Mouse (Mus musculus): ENCODE measurements around the gene Tsga10ip. TPM values are rescaled to one million over a fixed set of nuclear protein-coding genes. Genes with fewer than 3 reads are reported as not detected.

Tsga10ip gene
- polyA plus RNA-seq, 1 experiment from 2014 or later, result not detected

DNA sequence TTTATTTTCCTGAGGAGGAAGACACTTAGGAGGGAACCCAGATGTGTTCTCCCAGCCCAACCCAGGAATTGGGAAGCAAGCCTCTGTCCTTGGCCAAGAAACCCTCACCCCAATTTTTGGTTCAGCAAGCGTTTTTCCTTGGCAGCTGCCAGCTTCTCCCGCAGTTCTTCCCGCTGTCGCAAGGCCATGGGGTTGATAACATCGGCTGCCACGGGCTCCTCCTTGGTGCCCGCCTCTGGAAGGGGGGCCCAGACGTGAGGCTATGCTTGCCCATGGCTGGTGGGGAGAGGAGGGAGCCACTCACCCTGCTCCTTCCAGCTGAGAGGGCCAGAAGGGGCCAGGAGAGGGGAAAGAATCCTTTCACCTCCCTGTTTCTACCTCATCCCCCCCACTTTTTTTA, 17.6 kb downstream of the Tsga10ip start:
- Histone ChIP-seq H3K4me1 (replicated peaks; ENCODE audit: control insufficient read depth, insufficient read depth, low read length) (peaks cover 24% of the 10 kb centered on the region), H3K4me3 (replicated peaks; ENCODE audit: low read length) (no peak overlapping the region), H3K9me3 (ENCODE audit: control insufficient read depth, low read length) (no peaks in the 10 kb centered on the region), H3K36me3 (replicated peaks; ENCODE audit: control insufficient read depth, insufficient read depth) (peaks cover 71% of the 10 kb centered on the region), H3K27me3 (ENCODE audit: control insufficient read depth, insufficient read depth, low read length) (peaks cover 4% of the 10 kb centered on the region), H3K27ac (no peak overlapping the region), H3K4me2 (replicated peaks) (no peak overlapping the region), H3K9ac (no peak overlapping the region)
- DNase-seq (ENCODE audit: low spot score), result no peak
- WGBS, result 94% methylated on average over 8 of the region's 8 CpGs
- no peak for ATAC-seq (ENCODE audit: low FRiP score)

DNA sequence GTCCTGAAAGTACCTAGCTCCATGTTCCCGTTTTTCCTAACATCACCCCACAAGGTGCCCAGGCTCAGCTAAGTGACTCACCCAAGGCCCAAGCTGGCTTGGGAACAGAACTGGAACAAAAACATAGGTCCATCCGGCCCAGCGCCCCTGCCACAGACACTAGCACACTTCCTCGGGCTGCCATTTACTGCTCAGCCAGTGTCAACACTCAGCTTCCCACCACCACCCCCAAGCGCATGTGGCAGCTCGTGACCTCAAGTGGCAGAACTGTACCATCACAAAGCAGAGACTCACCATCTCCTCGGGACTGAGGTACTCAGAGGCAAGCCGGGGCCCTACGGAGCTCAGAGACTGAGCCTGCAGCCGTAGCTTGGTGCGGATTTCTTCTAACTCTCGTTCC, 19.0 kb downstream of the Tsga10ip start:
- Histone ChIP-seq H3K4me2 (replicated peaks) (no peak overlapping the region), H3K27me3 (ENCODE audit: control insufficient read depth, insufficient read depth, low read length) (peaks cover 4% of the 10 kb centered on the region), H3K36me3 (replicated peaks; ENCODE audit: control insufficient read depth, insufficient read depth) (peaks cover 85% of the 10 kb centered on the region), H3K9ac (no peak overlapping the region), H3K4me3 (replicated peaks; ENCODE audit: low read length) (no peak overlapping the region), H3K27ac (no peak overlapping the region), H3K9me3 (ENCODE audit: control insufficient read depth, low read length) (no peaks in the 10 kb centered on the region), H3K4me1 (replicated peaks; ENCODE audit: control insufficient read depth, insufficient read depth, low read length) (peaks cover 17% of the 10 kb centered on the region)
- WGBS, result 97% methylated on average over 12 of the region's 12 CpGs
- DNase-seq (ENCODE audit: low spot score) (no peak), ATAC-seq (ENCODE audit: low FRiP score) (no peak)

DNA sequence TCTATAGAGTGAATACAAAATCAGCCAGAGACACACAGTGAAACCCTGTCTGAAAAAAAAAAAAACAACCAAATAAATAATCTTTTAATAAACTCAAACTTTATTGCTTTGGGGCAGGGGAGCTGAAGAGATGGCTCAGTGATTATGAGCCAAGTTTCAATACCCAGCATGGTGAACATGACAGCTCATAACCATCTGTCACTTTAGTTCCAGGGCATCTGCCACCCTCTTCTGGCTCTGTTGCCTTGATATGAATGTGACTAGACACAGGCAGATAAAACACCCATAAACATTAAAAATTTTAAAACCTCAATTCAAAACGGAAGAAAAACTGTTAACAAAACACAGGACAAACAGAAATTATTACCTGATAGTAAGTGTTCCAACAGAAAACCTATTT, 24.9 kb downstream of the Tsga10ip start:
- Histone ChIP-seq H3K9me3 (ENCODE audit: control insufficient read depth, low read length) (no peaks in the 10 kb centered on the region), H3K9ac (no peak overlapping the region), H3K27me3 (ENCODE audit: control insufficient read depth, insufficient read depth, low read length) (no peaks in the 10 kb centered on the region), H3K36me3 (replicated peaks; ENCODE audit: control insufficient read depth, insufficient read depth) (peaks cover 82% of the 10 kb centered on the region), H3K4me1 (replicated peaks; ENCODE audit: control insufficient read depth, insufficient read depth, low read length) (no peaks in the 10 kb centered on the region), H3K4me3 (replicated peaks; ENCODE audit: low read length) (no peak overlapping the region), H3K27ac (no peak overlapping the region), H3K4me2 (replicated peaks) (no peak overlapping the region)
- no peak for ATAC-seq (ENCODE audit: low FRiP score)
- DNase-seq (ENCODE audit: low spot score), result no peak
- WGBS, result 89% methylated on average over 1 of the region's 1 CpGs

DNA sequence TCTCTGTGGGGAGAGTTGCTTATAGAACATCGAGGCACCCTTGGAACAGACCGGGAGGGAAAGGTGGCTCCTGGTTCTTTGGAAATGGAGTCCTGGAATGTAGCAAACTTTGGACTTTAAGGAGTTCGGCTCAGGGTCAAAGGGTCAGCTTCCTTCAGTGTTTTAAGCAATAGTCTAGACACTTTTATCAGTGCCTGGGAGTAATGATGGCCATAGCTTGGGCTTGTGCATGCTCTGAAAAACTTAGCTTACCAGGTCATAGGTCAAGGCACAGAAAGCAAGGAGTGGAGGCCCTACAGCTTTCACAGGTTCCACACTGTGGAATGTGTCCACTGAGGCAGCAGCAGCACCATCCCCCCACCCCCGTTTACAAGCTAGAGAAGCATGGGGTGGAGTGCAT, 27.6 kb downstream of the Tsga10ip start:
- H3K27ac ChIP-seq, result no peak overlapping the region
- H3K4me1 ChIP-seq (replicated peaks; ENCODE audit: control insufficient read depth, insufficient read depth, low read length), result no peaks in the 10 kb centered on the region
- H3K36me3 ChIP-seq (replicated peaks; ENCODE audit: control insufficient read depth, insufficient read depth), result peaks cover 80% of the 10 kb centered on the region
- H3K9ac ChIP-seq, result no peak overlapping the region
- H3K9me3 ChIP-seq (ENCODE audit: control insufficient read depth, low read length), result no peaks in the 10 kb centered on the region
- ATAC-seq (ENCODE audit: low FRiP score) (no peak), DNase-seq (ENCODE audit: low spot score) (no peak)
- no peaks in the 10 kb centered on the region for H3K27me3 ChIP-seq (ENCODE audit: control insufficient read depth, insufficient read depth, low read length)
- no peak overlapping the region for H3K4me2 ChIP-seq (replicated peaks)
- 80% methylated on average over 4 of the region's 4 CpGs for WGBS
- no peak overlapping the region for H3K4me3 ChIP-seq (replicated peaks; ENCODE audit: low read length)

DNA sequence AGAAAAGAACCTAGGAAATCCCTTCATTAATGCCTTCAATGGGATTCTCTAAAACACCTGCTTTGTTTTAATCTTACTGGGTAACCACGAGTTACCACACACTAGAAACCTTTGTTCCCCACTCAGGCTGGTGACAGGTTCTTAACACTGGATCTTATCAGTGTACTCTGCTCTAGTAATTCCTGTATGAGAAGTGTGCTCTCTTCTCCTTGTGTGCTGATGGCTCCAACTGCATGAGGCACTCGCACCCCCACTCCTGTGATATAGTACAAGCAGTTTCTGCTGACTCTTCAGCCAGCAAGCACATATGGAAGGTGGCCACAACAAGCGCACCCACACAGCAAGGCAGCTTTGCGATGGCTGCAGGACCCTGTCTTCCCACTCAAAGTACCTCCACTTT, 28.1 kb downstream of the Tsga10ip start:
- 91% methylated on average over 4 of the region's 4 CpGs for WGBS
- ATAC-seq (ENCODE audit: low FRiP score), result no peak

DNA sequence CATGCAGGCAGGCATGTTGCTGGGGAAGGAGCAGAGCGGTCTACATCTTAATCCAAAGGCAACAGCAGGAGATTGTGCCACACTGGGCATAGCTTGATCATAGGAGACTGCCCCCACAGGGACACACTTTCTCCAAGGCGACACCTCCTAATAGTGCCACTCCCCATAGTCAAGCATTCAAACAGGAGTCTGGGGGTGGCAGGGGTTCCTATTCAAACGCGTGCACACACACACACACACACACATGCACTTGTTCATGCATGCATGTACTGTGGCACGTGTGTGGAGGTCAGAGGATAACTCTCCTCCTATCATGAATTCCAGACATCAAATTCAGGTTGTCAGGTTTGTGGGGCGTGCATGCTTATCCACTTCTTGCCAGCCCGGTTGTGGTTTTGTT, 29.6 kb downstream of the Tsga10ip start:
- Histone ChIP-seq H3K27ac (no peak overlapping the region), H3K9ac (no peak overlapping the region), H3K4me2 (replicated peaks) (no peak overlapping the region), H3K36me3 (replicated peaks; ENCODE audit: control insufficient read depth, insufficient read depth) (peaks cover 76% of the 10 kb centered on the region), H3K27me3 (ENCODE audit: control insufficient read depth, insufficient read depth, low read length) (no peaks in the 10 kb centered on the region), H3K4me3 (replicated peaks; ENCODE audit: low read length) (no peak overlapping the region), H3K9me3 (ENCODE audit: control insufficient read depth, low read length) (no peaks in the 10 kb centered on the region), H3K4me1 (replicated peaks; ENCODE audit: control insufficient read depth, insufficient read depth, low read length) (peaks cover 7% of the 10 kb centered on the region)
- ATAC-seq (ENCODE audit: low FRiP score), result no peak
- 94% methylated on average over 7 of the region's 7 CpGs for WGBS
- DNase-seq (ENCODE audit: low spot score), result no peak

More for the DNA sequence above, 28.1 kb downstream of the Tsga10ip start:
- H3K9me3 ChIP-seq (ENCODE audit: control insufficient read depth, low read length), result no peaks in the 10 kb centered on the region
- no peaks in the 10 kb centered on the region for H3K4me1 ChIP-seq (replicated peaks; ENCODE audit: control insufficient read depth, insufficient read depth, low read length)
- H3K27ac ChIP-seq, result no peak overlapping the region
- no peak overlapping the region for H3K9ac ChIP-seq
- H3K4me2 ChIP-seq (replicated peaks), result no peak overlapping the region
- no peak overlapping the region for H3K4me3 ChIP-seq (replicated peaks; ENCODE audit: low read length)
- H3K27me3 ChIP-seq (ENCODE audit: control insufficient read depth, insufficient read depth, low read length), result no peaks in the 10 kb centered on the region
- peaks cover 80% of the 10 kb centered on the region for H3K36me3 ChIP-seq (replicated peaks; ENCODE audit: control insufficient read depth, insufficient read depth)
- DNase-seq (ENCODE audit: low spot score), result no peak

DNA sequence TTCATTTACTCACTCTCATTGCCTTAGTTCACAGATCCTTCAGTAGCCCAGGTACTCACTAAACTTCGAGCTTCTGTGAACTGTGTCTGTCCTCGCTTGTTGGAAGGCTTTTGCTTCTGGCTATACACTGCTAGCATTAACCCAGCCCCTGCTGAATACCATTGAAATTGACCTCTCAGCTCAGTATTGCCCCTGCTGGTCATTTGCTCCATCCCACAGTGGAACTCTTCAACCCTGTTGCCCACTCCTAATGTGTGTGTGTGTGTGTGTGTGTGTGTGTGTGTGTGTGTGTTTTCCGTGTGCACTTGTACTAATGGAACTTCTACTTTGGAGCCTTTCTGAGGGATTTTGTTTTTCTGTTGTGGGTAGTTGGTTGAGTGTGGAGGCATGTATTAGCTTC, 31.4 kb downstream of the Tsga10ip start:
- 93% methylated on average over 3 of the region's 3 CpGs for WGBS

DNA sequence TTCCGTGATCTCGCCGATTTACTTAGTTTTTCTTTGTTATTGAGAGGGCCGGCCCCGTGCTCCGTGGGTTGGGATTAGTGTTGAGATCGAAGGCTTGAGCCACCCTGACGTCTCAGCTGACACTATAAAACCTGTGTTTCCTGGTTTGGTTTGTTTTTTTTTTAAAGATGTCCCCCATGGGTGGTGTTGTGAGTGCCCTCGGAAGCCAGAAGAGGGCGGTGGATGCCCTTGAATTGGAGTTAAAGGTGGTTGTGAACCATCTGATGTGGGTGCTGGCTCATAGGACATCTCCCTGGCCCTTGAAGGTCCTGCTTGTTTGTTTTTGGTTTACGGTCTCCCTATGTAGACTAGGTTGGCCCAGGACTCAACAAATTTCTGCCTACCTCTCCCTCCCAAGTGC, 34.9 kb downstream of the Tsga10ip start:
- Histone ChIP-seq H3K4me2 (replicated peaks) (peak overlapping the region; percentile 96), H3K36me3 (replicated peaks; ENCODE audit: control insufficient read depth, insufficient read depth) (peaks cover 52% of the 10 kb centered on the region), H3K9me3 (ENCODE audit: control insufficient read depth, low read length) (no peaks in the 10 kb centered on the region), H3K4me1 (replicated peaks; ENCODE audit: control insufficient read depth, insufficient read depth, low read length) (peaks cover 17% of the 10 kb centered on the region), H3K9ac (peak overlapping the region; percentile 86), H3K27ac (peak overlapping the region; percentile 94; the same call in 1 of the 2 replicates), H3K4me3 (replicated peaks; ENCODE audit: low read length) (peak overlapping the region; percentile 97), H3K27me3 (ENCODE audit: control insufficient read depth, insufficient read depth, low read length) (no peaks in the 10 kb centered on the region)
- no peak for ATAC-seq (ENCODE audit: low FRiP score)
- DNase-seq (ENCODE audit: low spot score), result no peak
- 11% methylated on average over 11 of the region's 11 CpGs for WGBS

More for the DNA sequence above, 31.4 kb downstream of the Tsga10ip start:
- peaks cover 11% of the 10 kb centered on the region for H3K4me1 ChIP-seq (replicated peaks; ENCODE audit: control insufficient read depth, insufficient read depth, low read length)
- ATAC-seq (ENCODE audit: low FRiP score) (no peak), DNase-seq (ENCODE audit: low spot score) (no peak)
- H3K4me2 ChIP-seq (replicated peaks), result no peak overlapping the region
- H3K9ac ChIP-seq, result no peak overlapping the region
- no peaks in the 10 kb centered on the region for H3K9me3 ChIP-seq (ENCODE audit: control insufficient read depth, low read length)
- peaks cover 60% of the 10 kb centered on the region for H3K36me3 ChIP-seq (replicated peaks; ENCODE audit: control insufficient read depth, insufficient read depth)
- H3K4me3 ChIP-seq (replicated peaks; ENCODE audit: low read length), result no peak overlapping the region
- no peak overlapping the region for H3K27ac ChIP-seq
- H3K27me3 ChIP-seq (ENCODE audit: control insufficient read depth, insufficient read depth, low read length), result no peaks in the 10 kb centered on the region

DNA sequence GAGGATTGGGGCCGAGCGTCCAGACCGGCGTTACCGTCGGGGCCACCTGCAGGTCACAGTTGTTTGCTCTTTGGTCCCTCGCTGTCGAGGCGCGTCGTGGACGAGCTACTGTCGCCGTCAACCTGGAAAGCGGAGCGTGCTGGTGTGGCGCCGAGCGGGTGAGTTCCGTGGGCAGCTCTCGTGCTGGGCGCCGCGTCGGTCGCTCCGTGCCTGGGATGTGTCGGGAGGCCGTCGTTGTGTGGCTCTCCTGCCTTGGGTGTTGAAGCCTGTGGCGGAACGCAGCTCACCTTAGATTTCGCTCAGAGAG, 35.3 kb downstream of the Tsga10ip start, which contains the start of gene Banf1:
TSS of gene Banf1 (minus strand) at position 116 of the 307 bp plus-strand sequence.
- peak within 1 kb of the TSS; percentile 96 for H3K4me2 ChIP-seq (replicated peaks)
- peak within 1 kb of the TSS; percentile 97 for H3K4me3 ChIP-seq (replicated peaks; ENCODE audit: low read length)
- DNase-seq (ENCODE audit: low spot score), result no peak
- H3K27ac ChIP-seq, result peak within 1 kb of the TSS; percentile 94
- no peaks in the 10 kb centered on the region for H3K27me3 ChIP-seq (ENCODE audit: control insufficient read depth, insufficient read depth, low read length)
- H3K9me3 ChIP-seq (ENCODE audit: control insufficient read depth, low read length), result no peaks in the 10 kb centered on the region
- peak within 1 kb of the TSS; percentile 86 for H3K9ac ChIP-seq
- WGBS, result under 1% methylated on average over 33 of the region's 33 CpGs
- H3K36me3 ChIP-seq (replicated peaks; ENCODE audit: control insufficient read depth, insufficient read depth), result peaks cover 47% of the 10 kb centered on the region
- no peak for ATAC-seq (ENCODE audit: low FRiP score)
- H3K4me1 ChIP-seq (replicated peaks; ENCODE audit: control insufficient read depth, insufficient read depth, low read length), result peaks cover 17% of the 10 kb centered on the region

All from hindbrain, embryonic 14.5 days (tissue).